Mouse (Mus musculus) MEL (cell line): ENCODE results near the gene Gm49394. TPM values are rescaled to one million over a fixed set of nuclear protein-coding genes. Genes with fewer than 3 reads are reported as not detected.
A peak's percentile ranks its signal among the peaks of the same experiment; 100 is the strongest.

ENCODE experiments used
- DNase-seq: peaks from one replicate; pipeline ENCODE4 v3.0.0; 2011; ENCODE audit warnings: low read depth, low spot score
- H3K27ac ChIP-seq: 2 replicates; pipeline ENCODE4 v1.5.1; 2012; ENCODE audit warnings: low read depth, mild to moderate bottlenecking, control low read depth, low read length, moderate library complexity; ENCODE audit not compliant: control insufficient read depth
- H3K27me3 ChIP-seq, 2 experiments: fragments of 150-350 bp in 1 of 2; sonication (generic) in 1 of 2; 2 replicates each; pipeline ENCODE4 v1.6.1; 2012; ENCODE audit warnings: low read length in 2 of 2, mild to moderate bottlenecking in 2 of 2, improper control_type of control experiment in 1 of 2, moderate library complexity in 1 of 2; ENCODE audit not compliant: insufficient read depth in 2 of 2, control insufficient read depth in 1 of 2
- H3K36me3 ChIP-seq, 2 experiments: 2 replicates each; pipeline ENCODE4 v1.6.1; 2012 to 2014; ENCODE audit warnings: low read length in 2 of 2, improper control_type of control experiment in 1 of 2, inconsistent platforms in 1 of 2, mild to moderate bottlenecking in 1 of 2; ENCODE audit not compliant: insufficient read depth in 2 of 2, control insufficient read depth in 1 of 2
- H3K4me1 ChIP-seq, 2 experiments: fragments of 150-350 bp in 1 of 2; sonication (generic) in 1 of 2; 2 replicates each; pipeline ENCODE4 v1.6.1; 2012; ENCODE audit warnings: low read length in 2 of 2, improper control_type of control experiment in 1 of 2, mild to moderate bottlenecking in 1 of 2; ENCODE audit not compliant: insufficient read depth in 2 of 2, control insufficient read depth in 1 of 2
- H3K4me3 ChIP-seq, 2 experiments: fragments of 150-350 bp in 1 of 2; sonication (generic) in 1 of 2; 2 replicates each; pipeline ENCODE4 v1.5.1; 2012; ENCODE audit warnings: low read depth in 2 of 2, low read length in 2 of 2, mild to moderate bottlenecking in 2 of 2, moderate library complexity in 2 of 2, control low read depth in 1 of 2, improper control_type of control experiment in 1 of 2; ENCODE audit not compliant: control insufficient read depth in 1 of 2, insufficient read depth in 1 of 2
- H3K79me2 ChIP-seq: 2 replicates; pipeline ENCODE4 v1.6.1; 2012; ENCODE audit warnings: mild to moderate bottlenecking, low read length, moderate library complexity; ENCODE audit not compliant: control insufficient read depth, poor library complexity, insufficient read depth
- H3K9ac ChIP-seq: 2 replicates; pipeline ENCODE4 v1.6.1; 2012; ENCODE audit warnings: low read depth, mild to moderate bottlenecking, control low read depth, low read length, moderate library complexity; ENCODE audit not compliant: control insufficient read depth, poor library complexity, severe bottlenecking
- H3K9me3 ChIP-seq: fragments of 150-350 bp; sonication (generic); replicated peaks from 2 replicates; pipeline ENCODE4 v1.6.1; 2012; ENCODE audit warnings: mild to moderate bottlenecking, low read length, improper control_type of control experiment, moderate library complexity; ENCODE audit not compliant: insufficient read depth
- BHLHE40 ChIP-seq: IDR thresholded peaks from 2 replicates; pipeline ENCODE4 v1.6.1; 2012; ENCODE audit warnings: low read depth, mild to moderate bottlenecking, inconsistent platforms, low read length, improper control_type of control experiment, borderline replicate concordance
- CHD1 ChIP-seq: IDR thresholded peaks from 2 replicates; pipeline ENCODE4 v1.6.1; 2012; ENCODE audit warnings: low read depth, mild to moderate bottlenecking, inconsistent platforms, low read length, improper control_type of control experiment
- CHD2 ChIP-seq: IDR thresholded peaks from 2 replicates; pipeline ENCODE4 v1.6.1; 2011; ENCODE audit warnings: low read length, improper control_type of control experiment
- CTCF ChIP-seq, 3 experiments: IDR thresholded peaks in 2 of 3; conservative IDR thresholded peaks in 1 of 3; 2 replicates each; pipeline ENCODE4 v1.5.1; 2011 to 2012; ENCODE audit warnings: low read length in 3 of 3, low read depth in 2 of 3, mild to moderate bottlenecking in 2 of 3, improper control_type of control experiment in 1 of 3, inconsistent platforms in 1 of 3, mixed read lengths in 1 of 3, moderate library complexity in 1 of 3; ENCODE audit not compliant: control insufficient read depth in 1 of 3, insufficient read depth in 1 of 3, poor library complexity in 1 of 3, severe bottlenecking in 1 of 3
- ELF1 ChIP-seq: IDR thresholded peaks from 2 replicates; pipeline ENCODE4 v1.6.1; 2014; ENCODE audit warnings: low read depth, mild to moderate bottlenecking, inconsistent platforms, low read length, improper control_type of control experiment, moderate library complexity
- ETS1 ChIP-seq: IDR thresholded peaks from 2 replicates; pipeline ENCODE4 v1.6.1; 2012; ENCODE audit warnings: low read depth, mild to moderate bottlenecking, inconsistent platforms, low read length, improper control_type of control experiment, moderate library complexity
- HCFC1 ChIP-seq: IDR thresholded peaks from 2 replicates; pipeline ENCODE4 v1.6.1; 2012; ENCODE audit warnings: low read depth, mild to moderate bottlenecking, inconsistent platforms, low read length, improper control_type of control experiment, moderate library complexity
- MAFK ChIP-seq: IDR thresholded peaks from 2 replicates; pipeline ENCODE4 v1.6.1; 2011; ENCODE audit warnings: low read depth, mild to moderate bottlenecking, low read length, improper control_type of control experiment, borderline replicate concordance
- MAX ChIP-seq: IDR thresholded peaks from 2 replicates; pipeline ENCODE4 v1.6.1; 2011; ENCODE audit warnings: low read length, improper control_type of control experiment
- MYB ChIP-seq: IDR thresholded peaks from 2 replicates; pipeline ENCODE4 v1.6.1; 2011; ENCODE audit warnings: mild to moderate bottlenecking, low read depth, low read length, improper control_type of control experiment
- NELFE ChIP-seq: IDR thresholded peaks from 2 replicates; pipeline ENCODE4 v1.6.1; 2011; ENCODE audit warnings: low read depth, low read length, improper control_type of control experiment
- NRF1 ChIP-seq: IDR thresholded peaks from 2 replicates; pipeline ENCODE4 v1.6.1; 2014; ENCODE audit warnings: low read depth, mild to moderate bottlenecking, inconsistent platforms, low read length, improper control_type of control experiment, moderate library complexity; ENCODE audit not compliant: poor library complexity, insufficient read depth, severe bottlenecking
- POLR2A ChIP-seq, 2 experiments: IDR thresholded peaks; 2 replicates each; pipeline ENCODE4 v1.6.1; 2011 to 2012; ENCODE audit warnings: low read length in 2 of 2, mild to moderate bottlenecking in 2 of 2, control low read depth in 1 of 2, improper control_type of control experiment in 1 of 2, low read depth in 1 of 2, moderate library complexity in 1 of 2; ENCODE audit not compliant: control insufficient read depth in 1 of 2, insufficient read depth in 1 of 2, poor library complexity in 1 of 2
- POLR2AphosphoS2 ChIP-seq: IDR thresholded peaks from 2 replicates; pipeline ENCODE4 v1.6.1; 2011; ENCODE audit warnings: low read length, improper control_type of control experiment
- POLR2AphosphoS5 ChIP-seq: IDR thresholded peaks from 2 replicates; pipeline ENCODE4 v1.6.1; 2012; ENCODE audit warnings: low read depth, borderline replicate concordance, mild to moderate bottlenecking, inconsistent platforms, low read length, moderate library complexity, mixed read lengths
- RAD21 ChIP-seq: IDR thresholded peaks from 2 replicates; pipeline ENCODE4 v1.6.1; 2011; ENCODE audit warnings: mild to moderate bottlenecking, low read depth, low read length, improper control_type of control experiment
- RCOR1 ChIP-seq: IDR thresholded peaks from 2 replicates; pipeline ENCODE4 v1.6.1; 2012; ENCODE audit warnings: low read depth, mild to moderate bottlenecking, inconsistent platforms, low read length, improper control_type of control experiment
- SIN3A ChIP-seq: IDR thresholded peaks from 2 replicates; pipeline ENCODE4 v1.6.1; 2012; ENCODE audit warnings: low read length, improper control_type of control experiment, inconsistent platforms
- SMC3 ChIP-seq: IDR thresholded peaks from 2 replicates; pipeline ENCODE4 v1.6.1; 2011; ENCODE audit warnings: low read depth, low read length, improper control_type of control experiment
- TCF12 ChIP-seq: IDR thresholded peaks from 2 replicates; pipeline ENCODE4 v1.6.1; 2014; ENCODE audit warnings: low read depth, mild to moderate bottlenecking, inconsistent platforms, low read length, improper control_type of control experiment, moderate library complexity
- USF2 ChIP-seq, 2 experiments: IDR thresholded peaks; 2 replicates each; pipeline ENCODE4 v1.6.1; 2011 to 2012; ENCODE audit warnings: improper control_type of control experiment in 2 of 2, low read length in 2 of 2, borderline replicate concordance in 1 of 2, inconsistent platforms in 1 of 2, low read depth in 1 of 2, mild to moderate bottlenecking in 1 of 2; ENCODE audit not compliant: insufficient read depth in 1 of 2
- ZC3H11A ChIP-seq: IDR thresholded peaks from 2 replicates; pipeline ENCODE4 v1.6.1; 2012; ENCODE audit warnings: low read depth, mild to moderate bottlenecking, inconsistent platforms, low read length, improper control_type of control experiment
- ZKSCAN1 ChIP-seq: IDR thresholded peaks from 2 replicates; pipeline ENCODE4 v1.6.1; 2012; ENCODE audit warnings: low read depth, mild to moderate bottlenecking, inconsistent platforms, low read length, improper control_type of control experiment, moderate library complexity
- ZNF384 ChIP-seq: IDR thresholded peaks from 2 replicates; pipeline ENCODE4 v1.6.1; 2012; ENCODE audit warnings: low read depth, mild to moderate bottlenecking, inconsistent platforms, low read length, improper control_type of control experiment
- polyA plus RNA-seq, 2 experiments: library from polyadenylated mRNA; stranded (reverse) in 1 of 2; unstranded in 1 of 2; fragments of >175 nt in 1 of 2; fragments of >200 nt in 1 of 2; gene quantifications; 2 replicates each; pipeline versions ENCODE4 v1.2.1 to v1.2.4; 2012; ENCODE audit warnings: low replicate concordance in 2 of 2, low read depth in 1 of 2; ENCODE audit not compliant: insufficient read length in 2 of 2, insufficient read depth in 1 of 2, missing spikeins in 1 of 2
- total RNA-seq: library from RNA; depleted of rRNA; stranded (reverse); fragments of 300-350 nt; gene quantifications from 2 replicates; pipeline ENCODE4 v1.2.3, GENCODE M21; 2012; rRNA removed

The Gm49394 gene
- total RNA-seq (not detected in 2 replicates), polyA plus RNA-seq (not detected)

DNA sequence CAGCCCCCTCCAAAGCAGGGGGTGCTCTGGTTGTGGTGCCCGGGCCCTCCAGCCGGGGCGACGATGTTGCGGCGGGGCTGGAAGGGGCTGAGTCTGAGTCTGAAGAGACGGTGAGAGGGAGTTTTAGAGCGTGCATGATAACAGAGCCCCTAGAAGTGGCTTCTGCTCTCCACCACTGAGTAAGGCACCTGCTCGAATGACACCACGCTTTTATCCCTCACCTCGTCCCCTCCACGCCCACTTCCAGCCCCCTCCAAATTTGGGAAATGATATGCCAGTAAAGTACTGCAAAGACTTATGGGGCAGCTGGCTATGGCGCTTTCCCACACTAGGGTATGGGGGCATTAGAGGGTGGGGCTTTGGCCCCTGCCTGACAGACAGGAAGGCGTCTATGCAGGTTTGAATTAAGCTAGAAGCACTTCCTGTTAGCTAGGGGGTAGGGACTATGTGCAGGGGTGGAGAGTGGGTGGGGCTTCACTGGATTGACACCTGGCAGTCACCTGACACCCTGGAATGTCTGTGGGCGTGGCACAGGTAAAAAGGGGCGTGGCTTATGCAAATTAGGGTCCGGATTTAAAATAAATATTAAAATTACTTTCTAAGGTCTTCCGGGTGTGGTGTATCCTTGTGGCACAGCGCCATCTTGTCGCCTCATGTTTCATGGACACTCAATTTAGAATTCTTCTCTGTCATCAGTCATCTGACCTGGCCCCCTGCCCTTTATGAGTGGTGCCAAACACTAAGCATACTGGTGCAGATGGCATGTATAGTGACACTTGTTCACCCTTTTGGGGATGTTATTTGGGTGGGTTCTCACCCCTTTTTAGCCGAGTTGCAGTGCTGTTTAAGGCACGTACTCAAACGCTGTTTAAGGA lies at the start of gene Gm49394:
TSS of gene Gm49394 (minus strand) at position 192 of the 875 bp plus-strand sequence.
- Histone ChIP-seq H3K9me3 (no peaks in the 10 kb centered on the region), H3K27me3 (no peaks in the 10 kb centered on the region), H3K27ac (no peak within 1 kb of the TSS), H3K4me1 (no peaks in the 10 kb centered on the region), H3K9ac (no peak within 1 kb of the TSS), H3K36me3 (no peaks in the 10 kb centered on the region), H3K79me2 (no peaks in the 10 kb centered on the region), H3K4me3 (no peak within 1 kb of the TSS)
- no peak for DNase-seq
- TF ChIP-seq ZKSCAN1 (no peak), MYB (no peak), TCF12 (no peak), RCOR1 (no peak), NRF1 (no peak), NELFE (no peak), POLR2A (IDR thresholded peaks at IDR 0.05; ENCODE audit: control insufficient read depth in 1 of 2, insufficient read depth in 1 of 2, low read depth in 1 of 2, low read length in 2 of 2, poor library complexity in 1 of 2) (no peak), ETS1 (no peak), CHD2 (no peak), ZNF384 (no peak), POLR2AphosphoS5 (no peak), CHD1 (no peak), POLR2AphosphoS2 (no peak), HCFC1 (no peak), MAFK (no peak)

DNA sequence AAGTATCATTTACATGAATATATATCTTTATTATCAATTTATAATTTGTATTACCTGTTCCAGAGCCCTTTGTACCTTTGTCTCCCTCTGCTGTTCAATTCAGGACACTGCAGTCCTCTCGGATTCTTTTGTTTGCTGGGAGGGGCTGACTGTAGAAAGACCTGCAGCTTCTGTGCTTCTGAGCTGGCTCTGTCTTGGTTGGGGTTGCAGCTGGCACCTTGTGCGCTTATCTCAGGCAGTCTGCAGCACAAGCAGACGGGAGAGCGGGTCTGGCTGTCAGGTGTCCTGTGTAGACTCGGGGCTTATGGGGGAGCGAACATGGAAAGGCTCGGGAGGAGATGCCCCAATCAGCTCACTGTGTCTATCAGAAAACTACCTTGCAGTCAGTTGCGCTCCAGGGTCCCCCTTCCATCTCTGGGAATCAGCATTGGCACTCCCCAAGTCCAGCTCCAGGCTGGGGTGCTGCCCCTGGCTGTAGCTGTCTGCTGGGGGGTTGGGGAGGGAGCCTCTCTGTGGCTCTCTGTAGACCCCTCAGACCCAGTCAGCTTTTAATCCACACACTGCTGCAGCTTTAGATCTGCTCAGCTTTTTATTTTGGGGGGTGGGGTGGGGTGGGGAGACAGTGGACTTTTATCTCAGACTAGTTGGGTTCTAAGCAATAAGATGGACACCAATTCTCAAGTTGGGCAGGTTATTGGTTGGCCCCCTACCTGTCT lies 45.2 kb upstream of the Gm49394 start:
- Histone ChIP-seq H3K4me3 (no peak overlapping the region), H3K27ac (no peak overlapping the region), H3K9me3 (no peaks in the 10 kb centered on the region), H3K36me3 (no peaks in the 10 kb centered on the region), H3K4me1 (no peaks in the 10 kb centered on the region), H3K79me2 (no peaks in the 10 kb centered on the region), H3K27me3 (no peaks in the 10 kb centered on the region; a peak in 1 of 4 replicates), H3K9ac (no peak overlapping the region)
- DNase-seq: peak; percentile 50
- TF ChIP-seq SMC3: peak; percentile 83
- no peak for TF ChIP-seq SIN3A
- TF ChIP-seq MAX: no peak
- TF ChIP-seq BHLHE40: no peak
- TF ChIP-seq POLR2AphosphoS5: no peak
- no peak for TF ChIP-seq POLR2AphosphoS2
- no peak for TF ChIP-seq ELF1
- no peak for TF ChIP-seq USF2 (IDR thresholded peaks at IDR 0.05; ENCODE audit: borderline replicate concordance in 1 of 2, insufficient read depth in 1 of 2, low read depth in 1 of 2, low read length in 2 of 2)
- peak; percentile 40; the same call in 1 of the 2 replicates for TF ChIP-seq ZC3H11A
- TF ChIP-seq CTCF (IDR thresholded peaks at IDR 0.05 in 2 of 3, conservative IDR thresholded peaks at IDR 0.05 in 1 of 3; ENCODE audit: control insufficient read depth in 1 of 3, insufficient read depth in 1 of 3, low read depth in 2 of 3, low read length in 3 of 3, poor library complexity in 1 of 3, severe bottlenecking in 1 of 3): peak; percentile 48 to 75 (median 74)
- TF ChIP-seq TCF12: no peak
- no peak for TF ChIP-seq ETS1
- TF ChIP-seq HCFC1: no peak
- peak; percentile 61 for TF ChIP-seq RAD21
- TF ChIP-seq POLR2A (IDR thresholded peaks at IDR 0.05; ENCODE audit: control insufficient read depth in 1 of 2, insufficient read depth in 1 of 2, low read depth in 1 of 2, low read length in 2 of 2, poor library complexity in 1 of 2): no peak
- no peak for TF ChIP-seq RCOR1
